Mouse (Mus musculus): ENCODE measurements at regions not wholly inside any gene's neighbourhood (a gene's known extent, or its start where the extent isn't known, plus 50 kb on each side); places are given as distances from the start of the nearest gene placed in this dataset.

- DNase-seq (ENCODE audit: low spot score in 2 of 2), result no peak
Observed at GRCm38 (mm10) chr9:100266528-100267387, 219.8 kb downstream of the Il20rb start.

DNA sequence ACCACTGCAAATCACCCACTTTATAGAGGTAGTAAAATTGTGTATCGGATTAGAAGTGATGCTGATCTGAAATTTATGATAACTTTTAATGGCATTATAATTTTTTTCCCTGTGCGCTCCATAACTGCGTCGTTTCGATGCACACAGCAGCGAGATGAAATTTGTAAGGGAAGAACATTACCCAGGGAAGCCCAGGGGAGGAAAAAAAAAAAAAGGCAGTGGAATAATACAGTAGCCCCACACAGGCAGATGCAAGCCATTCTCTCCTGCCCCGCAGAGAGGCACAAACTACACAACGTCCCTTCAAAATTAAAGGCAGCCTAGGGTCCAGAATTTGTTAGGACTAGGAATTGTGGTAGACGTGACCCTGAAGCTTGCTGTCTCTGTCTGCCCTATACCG is 234.2 kb downstream of the Il20rb start:
- no peak for DNase-seq (ENCODE audit: low spot score in 2 of 2)

All from layer of hippocampus, postnatal 14 days (tissue).